Mouse (Mus musculus) kidney, adult 8-10 months (tissue): Measurements from ENCODE around the gene Ttc21b.
"Not testable (repeated sequence)": the region's sequence is repeated elsewhere in the genome, so short reads cannot be mapped to it uniquely, and the experiment has no call there.

Source experiments
- DNase-seq, 2 experiments: peaks; one replicate each; pipeline ENCODE4 v3.0.0; 2022

The Ttc21b gene

GRCm38 (mm10) chr2:66256220-66257131 is at the start of gene Ttc21b:
Ttc21b (minus strand) TSS chr2:66256617.
- DNase-seq: peak; percentile 96 to 97

DNA sequence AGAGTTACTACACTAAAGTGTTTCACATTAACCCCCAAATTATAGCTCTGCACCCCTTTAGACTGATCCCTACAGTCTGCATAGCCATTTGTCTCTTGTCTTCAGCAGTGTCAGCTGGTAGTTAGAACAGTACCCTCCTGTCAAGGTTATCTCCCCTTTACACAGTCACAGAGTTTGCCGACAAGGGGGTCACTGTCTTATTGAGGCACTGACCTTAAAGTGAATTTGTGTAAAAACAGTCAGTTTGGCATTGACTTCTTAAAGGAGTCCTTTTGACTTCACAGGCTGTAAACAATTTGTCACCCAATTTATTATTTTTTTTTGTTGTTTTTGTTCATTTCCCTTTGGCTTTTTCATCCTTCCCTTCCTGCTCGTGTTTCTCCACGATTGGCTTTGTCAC is 16.1 kb upstream of the Ttc21b start:
- DNase-seq: no peak

DNA sequence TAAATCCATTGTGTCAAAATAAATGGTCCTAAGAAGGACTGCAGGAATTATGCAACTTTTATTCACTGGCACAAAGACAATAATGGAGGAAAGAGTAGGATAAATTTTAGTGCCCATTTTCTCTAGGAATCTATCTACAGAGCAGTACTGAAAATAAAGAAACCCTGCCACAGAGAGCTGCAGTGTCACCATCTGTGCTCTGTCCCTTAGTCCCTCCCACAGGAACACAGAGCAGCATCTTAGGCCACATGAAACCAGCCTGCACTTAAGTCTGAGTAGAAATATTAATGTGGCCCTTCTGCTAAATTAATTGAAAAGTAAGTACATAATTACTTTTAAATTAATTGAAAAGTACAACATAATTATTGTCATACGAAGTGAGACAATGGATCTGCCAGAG is 12.4 kb downstream of the Ttc21b start:
- no peak for DNase-seq

DNA sequence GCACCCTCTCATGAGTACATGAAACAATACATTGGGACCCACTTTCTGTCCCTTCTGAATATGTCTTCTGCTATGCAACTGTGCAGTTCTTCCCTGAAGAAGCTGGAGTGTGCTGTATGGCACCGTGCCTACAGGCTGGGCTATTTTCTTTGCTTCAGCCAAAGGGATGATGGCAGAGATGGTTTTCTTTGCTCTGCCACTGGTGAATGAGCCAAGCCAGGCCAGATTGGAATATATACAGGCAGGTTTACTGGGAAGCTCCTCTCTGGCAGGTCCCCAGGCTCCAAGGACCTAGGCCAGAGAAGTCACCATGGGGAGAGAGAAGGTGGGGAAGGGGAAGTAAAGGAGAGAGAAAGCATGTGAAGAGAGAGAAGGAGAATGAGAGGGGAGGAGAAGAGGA is 16.1 kb downstream of the Ttc21b start:
- no peak for DNase-seq

- DNase-seq: no peak
These were observed 17.5 kb downstream of the Ttc21b start for GRCm38 (mm10) chr2:66238886-66239285.

GRCm38 (mm10) chr2:66220954-66221353 is 35.5 kb downstream of the Ttc21b start:
- no peak for DNase-seq

GRCm38 (mm10) chr2:66209875-66210274 is 46.5 kb downstream of the Ttc21b start:
- DNase-seq: no peak

- DNase-seq: no peak
These were observed 47.1 kb downstream of the Ttc21b start for GRCm38 (mm10) chr2:66209353-66209752.

- no peak for DNase-seq
These were observed 49.6 kb downstream of the Ttc21b start for GRCm38 (mm10) chr2:66206796-66207195.

GRCm38 (mm10) chr2:66204218-66204617 is 52.2 kb downstream of the Ttc21b start:
- peak; percentile 77 to 79 for DNase-seq

GRCm38 (mm10) chr2:66200195-66200594 is 56.2 kb downstream of the Ttc21b start:
- no peak for DNase-seq

GRCm38 (mm10) chr2:66191691-66192100 is 64.7 kb downstream of the Ttc21b start:
- DNase-seq: no peak

GRCm38 (mm10) chr2:66190157-66190556 is 66.3 kb downstream of the Ttc21b start:
- DNase-seq: no peak

DNA sequence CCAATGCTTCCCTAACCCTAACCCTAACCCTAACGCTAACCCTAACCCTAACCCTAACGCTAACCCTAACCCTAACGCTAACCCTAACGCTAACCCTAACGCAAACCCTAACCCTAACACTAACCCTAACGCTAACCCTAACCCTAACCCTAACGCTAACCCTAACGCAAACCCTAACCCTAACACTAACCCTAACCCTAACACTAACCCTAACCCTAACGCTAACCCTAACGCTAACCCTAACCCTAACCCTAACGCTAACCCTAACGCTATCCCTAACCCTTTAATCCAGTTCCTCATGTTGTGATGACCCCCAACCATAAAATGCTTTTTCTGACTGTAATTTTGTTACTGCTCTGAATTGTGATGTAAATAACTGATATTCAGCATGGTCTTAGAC is 67.2 kb downstream of the Ttc21b start:
- not testable (repeated sequence) for DNase-seq

- DNase-seq: peak; percentile 11 to 19
These were observed 68.9 kb downstream of the Ttc21b start for GRCm38 (mm10) chr2:66187520-66187919.

GRCm38 (mm10) chr2:66184431-66185164 is 71.8 kb downstream of the Ttc21b start:
- peak; percentile 13 to 26 for DNase-seq

DNA sequence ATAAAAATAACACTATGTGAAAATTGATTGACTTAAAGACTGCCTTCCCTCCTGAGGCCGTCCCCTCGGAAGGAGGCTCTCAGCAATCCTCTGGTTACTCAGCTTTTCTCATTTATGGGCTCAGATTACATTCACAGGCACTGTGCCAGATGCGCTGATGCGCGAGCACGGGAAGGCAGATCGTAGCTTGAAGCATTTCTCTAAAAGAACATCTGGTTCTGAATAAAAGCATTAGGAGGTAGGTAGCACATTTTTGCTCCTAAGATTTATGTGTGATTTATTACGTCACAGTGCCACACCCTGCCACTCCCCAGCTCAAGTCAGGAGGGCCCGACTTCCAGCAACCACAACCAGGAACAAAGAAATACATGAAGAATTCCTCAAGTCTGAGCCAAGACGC is 76.1 kb downstream of the Ttc21b start:
- peak; percentile 27 to 54 for DNase-seq

DNA sequence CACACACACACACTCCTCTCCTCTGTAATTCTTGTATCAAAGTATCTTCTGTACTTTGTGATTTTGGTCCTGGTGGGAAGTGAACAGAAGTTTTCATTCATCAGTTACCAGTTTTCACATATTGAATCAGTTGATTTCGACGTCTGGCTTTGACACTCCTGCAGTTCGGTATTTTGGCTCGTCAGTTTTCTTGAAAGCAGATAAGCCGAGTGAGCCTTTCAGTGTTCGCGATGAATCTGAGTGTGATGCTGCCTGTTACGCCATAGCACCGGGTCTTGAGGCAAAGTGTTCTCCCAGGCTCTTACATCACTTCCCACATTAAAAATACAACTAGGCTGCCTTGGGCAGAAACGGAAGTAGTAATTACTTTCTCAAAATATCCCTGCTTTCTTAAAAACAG is 76.6 kb downstream of the Ttc21b start:
- DNase-seq: no peak

GRCm38 (mm10) chr2:66178848-66179215 is 77.6 kb downstream of the Ttc21b start:
- DNase-seq: no peak

GRCm38 (mm10) chr2:66177886-66178847 is 78.2 kb downstream of the Ttc21b start:
- no peak for DNase-seq

DNA sequence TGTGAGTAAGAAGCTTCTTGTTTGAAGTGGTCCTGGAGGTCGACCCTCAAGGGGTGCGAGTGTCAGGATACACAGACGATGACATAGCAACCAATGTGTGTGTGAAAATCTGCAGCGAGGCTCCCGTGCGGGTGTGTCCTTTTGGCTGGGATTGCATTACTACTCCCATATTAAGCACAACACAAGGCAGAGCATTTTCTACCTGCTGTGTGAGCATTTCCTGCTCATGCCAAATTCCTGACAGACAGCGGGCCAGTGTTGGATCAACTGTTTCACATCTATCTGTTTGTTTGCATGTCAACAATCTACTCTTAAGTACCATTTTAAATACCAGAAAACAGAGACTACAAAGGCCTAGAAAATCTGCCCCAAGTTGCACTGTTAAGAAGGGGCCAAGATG is 79.4 kb downstream of the Ttc21b start:
- DNase-seq: no peak

- no peak for DNase-seq
These were observed 83.3 kb downstream of the Ttc21b start for GRCm38 (mm10) chr2:66173134-66173533.

DNA sequence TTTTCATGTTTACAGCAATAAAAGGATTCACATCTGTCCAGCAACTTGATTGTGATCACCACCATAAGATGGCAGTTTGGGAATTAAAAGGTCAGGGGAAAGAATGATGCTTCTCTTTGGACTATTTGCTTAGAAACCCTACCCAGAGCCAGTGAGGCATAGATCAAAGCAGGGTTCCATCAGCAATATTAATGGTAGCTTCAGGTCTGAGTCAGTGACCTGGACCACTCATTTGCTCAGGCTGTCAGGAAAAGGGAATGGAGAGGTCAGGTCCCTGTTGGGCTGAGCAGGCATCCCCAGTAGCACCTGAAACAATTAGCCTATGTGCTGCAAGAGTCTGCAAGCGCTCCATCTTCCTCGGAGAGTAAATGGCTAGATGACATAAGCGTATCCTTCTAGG is 84.8 kb downstream of the Ttc21b start:
- no peak for DNase-seq
